Mouse (Mus musculus) myocyte (in vitro differentiated cells): ENCODE data around the gene Slc39a11.

Source experiments
- MAX ChIP-seq: IDR thresholded peaks from one replicate; pipeline ENCODE4 v1.6.1; 2011; ENCODE audit warnings: low read depth, mild to moderate bottlenecking, control low read depth
- MYOD1 ChIP-seq, 3 experiments: IDR thresholded peaks; one replicate each; pipeline ENCODE4 v1.6.1; 2011; ENCODE audit warnings: control low read depth in 2 of 3, low read depth in 2 of 3, mild to moderate bottlenecking in 2 of 3, moderate library complexity in 1 of 3; ENCODE audit not compliant: insufficient read length in 2 of 3, control insufficient read depth in 1 of 3
- MYOG ChIP-seq, 3 experiments: IDR thresholded peaks; one replicate each; pipeline ENCODE4 v1.6.1; 2011; ENCODE audit warnings: control low read depth in 2 of 3, low read depth in 2 of 3, mild to moderate bottlenecking in 2 of 3; ENCODE audit not compliant: insufficient read length in 2 of 3, control insufficient read depth in 1 of 3, insufficient read depth in 1 of 3
- POLR2A ChIP-seq: IDR thresholded peaks from one replicate; pipeline ENCODE4 v1.6.1; 2011; ENCODE audit warnings: low read depth, mild to moderate bottlenecking, control low read depth, moderate library complexity; ENCODE audit not compliant: insufficient read length
- POLR2AphosphoS2 ChIP-seq: IDR thresholded peaks from one replicate; pipeline ENCODE4 v1.6.1; 2011; ENCODE audit warnings: low read depth, control low read depth; ENCODE audit not compliant: insufficient read length
- TCF12 ChIP-seq: IDR thresholded peaks from one replicate; pipeline ENCODE4 v1.6.1; 2011; ENCODE audit warnings: mild to moderate bottlenecking, control low read depth; ENCODE audit not compliant: poor library complexity, insufficient read depth, severe bottlenecking

GRCm38 (mm10) chr11:113583879-113584661, 65.8 kb downstream of the Slc39a11 start:
- TF ChIP-seq POLR2A: no peak
- TF ChIP-seq MYOD1 (IDR thresholded peaks at IDR 0.05; ENCODE audit: control insufficient read depth in 1 of 3, insufficient read length in 2 of 3, low read depth in 2 of 3): peak; percentile 45 to 70 (median 47)
- no peak for TF ChIP-seq TCF12
- TF ChIP-seq MYOG (IDR thresholded peaks at IDR 0.05; ENCODE audit: control insufficient read depth in 1 of 3, insufficient read depth in 1 of 3, insufficient read length in 2 of 3, low read depth in 2 of 3): no peak
- no peak for TF ChIP-seq POLR2AphosphoS2
- TF ChIP-seq MAX: no peak
